Mouse (Mus musculus): ENCODE results near the gene Ggct. TPM values are rescaled to one million over a fixed set of nuclear protein-coding genes. Genes with fewer than 3 reads are reported as not detected.
A peak's percentile ranks its signal among the peaks of the same experiment; 100 is the strongest.

Ggct gene
- polyA plus RNA-seq, 2 experiments, result 1.1 to 4.4 TPM

DNA sequence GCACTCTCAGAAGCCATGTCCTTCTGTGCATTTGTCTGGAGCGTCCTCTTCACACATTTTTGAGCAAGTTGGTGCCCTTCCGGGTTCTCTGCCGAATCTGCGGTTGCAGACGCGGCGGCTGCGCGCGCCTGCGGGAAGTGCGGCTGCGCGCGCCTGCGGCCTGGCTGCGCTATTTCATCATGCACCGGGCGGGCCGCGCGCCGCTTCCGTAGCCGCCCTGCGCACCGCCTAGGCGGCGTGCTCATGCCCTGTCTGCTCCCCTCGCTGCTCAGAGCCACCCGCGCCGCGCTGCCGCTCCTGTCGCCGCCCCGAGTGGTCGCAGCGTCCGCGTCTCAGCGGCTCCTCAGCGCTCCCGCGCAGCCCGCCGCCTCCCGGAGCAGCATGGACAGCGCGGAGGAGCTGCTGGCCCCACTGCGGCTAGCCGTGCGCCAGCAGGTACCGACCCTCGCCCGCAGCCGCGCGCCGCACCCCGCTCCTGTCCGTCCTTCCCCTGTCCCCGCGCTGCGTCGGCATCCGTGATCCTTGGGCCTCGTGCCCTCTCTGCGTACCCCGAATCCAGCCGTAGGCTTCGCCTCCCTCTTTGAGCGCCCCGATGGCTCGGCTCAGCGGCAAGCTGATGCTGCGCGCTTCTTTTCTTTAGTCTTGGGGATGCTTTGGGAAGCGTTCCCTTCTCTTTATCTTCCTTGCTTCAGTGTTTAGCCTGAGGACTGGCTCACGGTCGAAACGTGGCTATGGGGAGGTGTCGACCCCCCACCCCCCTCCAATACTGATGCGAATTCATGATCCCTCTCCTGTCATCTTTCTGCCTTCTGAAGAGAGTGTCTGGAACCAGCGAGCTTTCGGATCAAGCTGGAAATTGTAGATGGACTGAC lies 45.3 kb upstream of the Ggct start, which contains the start of gene Gars:
Gars (plus strand) TSS at position 209 of the 872 bp plus-strand sequence.
- H3K4me1 ChIP-seq (replicated peaks; ENCODE audit: control insufficient read depth in 2 of 2, insufficient read depth in 2 of 2, low read length in 1 of 2), result peaks cover 9 to 14% of the 10 kb centered on the region in 2 experiments; a peak in 3 of 4 replicates
- peak; percentile 69 to 73 (median 69) for DNase-seq (ENCODE audit: low read depth in 3 of 3, low spot score in 3 of 3)
- peak within 1 kb of the TSS; percentile 74 to 99 for H3K4me3 ChIP-seq (ENCODE audit: insufficient read depth in 1 of 2, low read depth in 2 of 2, low read length in 2 of 2)
- H3K27me3 ChIP-seq (ENCODE audit: control insufficient read depth, insufficient read depth, low read length), result no peaks in the 10 kb centered on the region
- peak; percentile 94 for ATAC-seq (ENCODE audit: insufficient read depth)
- H3K9ac ChIP-seq (replicated peaks), result peak within 1 kb of the TSS; percentile 99
- H3K4me2 ChIP-seq (ENCODE audit: low read depth), result peak within 1 kb of the TSS; percentile 89
- under 1% methylated on average over 78 of the region's 87 CpGs for WGBS (ENCODE audit: insufficient replicate concordance)
- no peaks in the 10 kb centered on the region for H3K9me3 ChIP-seq (ENCODE audit: control insufficient read depth, low read length)
- H3K36me3 ChIP-seq (replicated peaks; ENCODE audit: control insufficient read depth, insufficient read depth, low read depth), result no peaks in the 10 kb centered on the region
- H3K27ac ChIP-seq, result peak within 1 kb of the TSS; percentile 89
- TF ChIP-seq EP300 (IDR thresholded peaks at IDR 0.05; ENCODE audit: low read depth) (no peak), CTCF (IDR thresholded peaks at IDR 0.05; ENCODE audit: low read depth) (no peak)

GRCm38 (mm10) chr6:55036731-55037130 lies 44.0 kb upstream of the Ggct start:
- Histone ChIP-seq H3K27me3 (ENCODE audit: control insufficient read depth, insufficient read depth, low read length) (no peaks in the 10 kb centered on the region), H3K4me2 (ENCODE audit: low read depth) (no peak overlapping the region; the same call in 1 of the 2 replicates), H3K36me3 (replicated peaks; ENCODE audit: control insufficient read depth, insufficient read depth, low read depth) (no peaks in the 10 kb centered on the region), H3K27ac (no peak overlapping the region), H3K9me3 (ENCODE audit: control insufficient read depth, low read length) (no peaks in the 10 kb centered on the region), H3K4me1 (replicated peaks; ENCODE audit: control insufficient read depth in 2 of 2, insufficient read depth in 2 of 2, low read length in 1 of 2) (peaks cover 9 to 14% of the 10 kb centered on the region in 2 experiments; a peak in 3 of 4 replicates), H3K4me3 (ENCODE audit: insufficient read depth in 1 of 2, low read depth in 2 of 2, low read length in 2 of 2) (no peak overlapping the region), H3K9ac (replicated peaks) (no peak overlapping the region)
- DNase-seq (ENCODE audit: low read depth in 3 of 3, low spot score in 3 of 3), result no peak
- WGBS (ENCODE audit: insufficient replicate concordance), result 81% methylated on average over 4 of the region's 4 CpGs
- TF ChIP-seq CTCF (IDR thresholded peaks at IDR 0.05; ENCODE audit: low read depth) (no peak), EP300 (IDR thresholded peaks at IDR 0.05; ENCODE audit: low read depth) (no peak)
- ATAC-seq (ENCODE audit: insufficient read depth), result no peak

GRCm38 (mm10) chr6:55027642-55028041 lies 34.9 kb upstream of the Ggct start:
- H3K4me2 ChIP-seq (ENCODE audit: low read depth), result no peak overlapping the region
- no peaks in the 10 kb centered on the region for H3K9me3 ChIP-seq (ENCODE audit: control insufficient read depth, low read length)
- H3K9ac ChIP-seq (replicated peaks), result no peak overlapping the region
- DNase-seq (ENCODE audit: low read depth in 3 of 3, low spot score in 3 of 3) (no peak), ATAC-seq (ENCODE audit: insufficient read depth) (no peak)
- TF ChIP-seq CTCF (IDR thresholded peaks at IDR 0.05; ENCODE audit: low read depth) (no peak), EP300 (IDR thresholded peaks at IDR 0.05; ENCODE audit: low read depth) (no peak)
- no peaks in the 10 kb centered on the region for H3K27me3 ChIP-seq (ENCODE audit: control insufficient read depth, insufficient read depth, low read length)
- H3K4me3 ChIP-seq (ENCODE audit: insufficient read depth in 1 of 2, low read depth in 2 of 2, low read length in 2 of 2), result no peak overlapping the region
- H3K36me3 ChIP-seq (replicated peaks; ENCODE audit: control insufficient read depth, insufficient read depth, low read depth), result no peaks in the 10 kb centered on the region
- no peaks in the 10 kb centered on the region for H3K4me1 ChIP-seq (replicated peaks; ENCODE audit: control insufficient read depth in 2 of 2, insufficient read depth in 2 of 2, low read length in 1 of 2)
- WGBS (ENCODE audit: insufficient replicate concordance), result 62% methylated on average over 2 of the region's 2 CpGs
- H3K27ac ChIP-seq, result no peak overlapping the region

GRCm38 (mm10) chr6:55021806-55022205 lies 29.1 kb upstream of the Ggct start:
- no peaks in the 10 kb centered on the region for H3K36me3 ChIP-seq (replicated peaks; ENCODE audit: control insufficient read depth, insufficient read depth, low read depth)
- H3K27me3 ChIP-seq (ENCODE audit: control insufficient read depth, insufficient read depth, low read length), result no peaks in the 10 kb centered on the region
- no peak overlapping the region for H3K4me2 ChIP-seq (ENCODE audit: low read depth)
- no peak overlapping the region for H3K27ac ChIP-seq
- ATAC-seq (ENCODE audit: insufficient read depth) (no peak), DNase-seq (ENCODE audit: low read depth in 3 of 3, low spot score in 3 of 3) (no peak)
- no peak for TF ChIP-seq CTCF (IDR thresholded peaks at IDR 0.05; ENCODE audit: low read depth)
- TF ChIP-seq EP300 (IDR thresholded peaks at IDR 0.05; ENCODE audit: low read depth), result no peak
- H3K9me3 ChIP-seq (ENCODE audit: control insufficient read depth, low read length), result no peaks in the 10 kb centered on the region
- no peak overlapping the region for H3K9ac ChIP-seq (replicated peaks)
- H3K4me1 ChIP-seq (replicated peaks; ENCODE audit: control insufficient read depth in 2 of 2, insufficient read depth in 2 of 2, low read length in 1 of 2), result no peaks in the 10 kb centered on the region
- no peak overlapping the region for H3K4me3 ChIP-seq (ENCODE audit: insufficient read depth in 1 of 2, low read depth in 2 of 2, low read length in 2 of 2)
- 68% methylated on average over 7 of the region's 7 CpGs for WGBS (ENCODE audit: insufficient replicate concordance)

GRCm38 (mm10) chr6:55018417-55018816 lies 25.7 kb upstream of the Ggct start:
- Histone ChIP-seq H3K36me3 (replicated peaks; ENCODE audit: control insufficient read depth, insufficient read depth, low read depth) (no peaks in the 10 kb centered on the region), H3K27ac (no peak overlapping the region), H3K4me3 (ENCODE audit: insufficient read depth in 1 of 2, low read depth in 2 of 2, low read length in 2 of 2) (no peak overlapping the region), H3K27me3 (ENCODE audit: control insufficient read depth, insufficient read depth, low read length) (no peaks in the 10 kb centered on the region), H3K4me1 (replicated peaks; ENCODE audit: control insufficient read depth in 2 of 2, insufficient read depth in 2 of 2, low read length in 1 of 2) (no peaks in the 10 kb centered on the region), H3K9me3 (ENCODE audit: control insufficient read depth, low read length) (no peaks in the 10 kb centered on the region), H3K9ac (replicated peaks) (no peak overlapping the region), H3K4me2 (ENCODE audit: low read depth) (no peak overlapping the region)
- 62% methylated on average over 2 of the region's 2 CpGs for WGBS (ENCODE audit: insufficient replicate concordance)
- DNase-seq (ENCODE audit: low read depth in 3 of 3, low spot score in 3 of 3) (no peak), ATAC-seq (ENCODE audit: insufficient read depth) (no peak)
- TF ChIP-seq CTCF (IDR thresholded peaks at IDR 0.05; ENCODE audit: low read depth) (no peak), EP300 (IDR thresholded peaks at IDR 0.05; ENCODE audit: low read depth) (no peak)
